Mouse (Mus musculus) liver, adult 2 months (tissue): ENCODE data around the gene Rab28. TPM values are rescaled to one million over a fixed set of nuclear protein-coding genes. Genes with fewer than 3 reads are reported as not detected.

ENCODE experiments used
- DNase-seq: peaks from one replicate; pipeline ENCODE4 v3.0.0-alpha.2; 2011; ENCODE audit warnings: low read depth, low spot score; ENCODE audit errors: extremely low read depth
- H3K27ac ChIP-seq: fragments of 200-500 bp; replicated peaks from 2 replicates; pipeline ENCODE4 v1.5.1; 2012; ENCODE audit warnings: low read depth, mild to moderate bottlenecking, control low read depth, inconsistent platforms, low read length; ENCODE audit not compliant: insufficient read depth
- H3K27me3 ChIP-seq: fragments of 200-500 bp; 2 replicates; pipeline ENCODE4 v1.6.1; 2012; ENCODE audit warnings: mild to moderate bottlenecking, moderate library complexity, low read length, inconsistent platforms; ENCODE audit not compliant: control insufficient read depth, insufficient read depth
- H3K36me3 ChIP-seq: fragments of 200-500 bp; 2 replicates; pipeline ENCODE4 v1.6.1; 2012; ENCODE audit warnings: low read length, inconsistent platforms; ENCODE audit not compliant: control insufficient read depth, insufficient read depth
- H3K4me1 ChIP-seq: fragments of 200-500 bp; 2 replicates; pipeline ENCODE4 v1.6.1; 2011; ENCODE audit warnings: low read length; ENCODE audit not compliant: control insufficient read depth, insufficient read depth
- H3K4me3 ChIP-seq: fragments of 200-500 bp; 2 replicates; pipeline ENCODE4 v1.5.1; 2011; ENCODE audit warnings: low read depth, mild to moderate bottlenecking, control low read depth, low read length, moderate library complexity; ENCODE audit not compliant: insufficient read depth
- H3K79me2 ChIP-seq: fragments of 200-500 bp; 2 replicates; pipeline ENCODE4 v1.6.1; 2012; ENCODE audit warnings: inconsistent platforms, mild to moderate bottlenecking, low read length, moderate library complexity; ENCODE audit not compliant: control insufficient read depth, insufficient read depth
- H3K9ac ChIP-seq: fragments of 200-500 bp; 2 replicates; pipeline ENCODE4 v1.6.1; 2012; ENCODE audit warnings: low read depth, mild to moderate bottlenecking, control low read depth, inconsistent platforms, low read length
- CTCF ChIP-seq: fragments of 200-500 bp; IDR thresholded peaks from 2 replicates; pipeline ENCODE4 v1.5.1; 2011; ENCODE audit warnings: low read depth, low read length, control low read depth
- POLR2A ChIP-seq: fragments of 200-500 bp; IDR thresholded peaks from 2 replicates; pipeline ENCODE4 v1.6.1; 2011; ENCODE audit warnings: low read length, control low read depth; ENCODE audit not compliant: insufficient read depth; ENCODE audit errors: extremely low read depth
- WGBS: fragments of 180-500 bp; shearing (Covaris S2); methylation state at CpG from one replicate; pipeline ENCODE4 v1.1.7; 2018; 5-methylcytosine and 5-hydroxymethylcytosine counted together
- polyA plus RNA-seq: library from polyadenylated mRNA; depleted of rRNA; stranded (reverse); fragments of >200 nt; gene quantifications from 2 replicates; pipeline ENCODE4 v1.2.3, GENCODE M21; 2012
- total RNA-seq: library from RNA; depleted of rRNA; stranded (reverse); fragments of >200 nt; gene quantifications from 2 replicates; pipeline ENCODE4 v1.2.3, GENCODE M21; 2014

Gene Rab28
- total and polyA plus RNA-seq, 2 experiments = 10.3 to 19.7 TPM

GRCm38 (mm10) chr5:41683976-41684375, 24.0 kb downstream of the Rab28 start:
- Histone ChIP-seq H3K27ac (no peak overlapping the region), H3K4me3 (no peak overlapping the region), H3K9ac (no peak overlapping the region), H3K27me3 (no peaks in the 10 kb centered on the region), H3K79me2 (no peaks in the 10 kb centered on the region), H3K36me3 (peaks cover 6% of the 10 kb centered on the region; the same call in 1 of the 2 replicates), H3K4me1 (no peaks in the 10 kb centered on the region)
- TF ChIP-seq CTCF = no peak
- no peak for TF ChIP-seq POLR2A
- no peak for DNase-seq
- 94% methylated on average over 2 of the region's 2 CpGs for WGBS

DNA sequence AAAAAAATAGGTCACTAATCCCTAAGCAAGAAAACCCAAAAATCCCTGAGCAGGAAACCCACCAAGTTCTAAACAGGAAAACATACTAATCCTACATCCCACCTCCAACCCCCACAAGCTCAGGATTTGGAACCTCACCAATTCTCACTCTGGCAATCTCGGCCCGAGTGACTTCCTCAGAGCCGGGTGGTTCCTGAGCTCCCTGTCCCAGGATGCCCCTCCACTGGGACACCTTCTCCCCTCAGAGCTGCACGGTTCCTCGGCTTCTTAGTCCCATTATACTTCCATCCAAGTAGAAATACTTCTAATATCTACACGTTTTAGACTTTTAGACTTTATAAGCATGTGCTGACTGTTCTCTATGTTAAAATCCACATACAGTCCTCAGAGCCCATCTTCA, 41.9 kb downstream of the Rab28 start:
- Histone ChIP-seq H3K79me2 (no peaks in the 10 kb centered on the region), H3K27ac (no peak overlapping the region), H3K4me3 (no peak overlapping the region), H3K4me1 (no peaks in the 10 kb centered on the region), H3K36me3 (no peaks in the 10 kb centered on the region), H3K27me3 (no peaks in the 10 kb centered on the region), H3K9ac (no peak overlapping the region)
- WGBS = 68% methylated on average over 6 of the region's 6 CpGs
- TF ChIP-seq POLR2A = no peak
- no peak for TF ChIP-seq CTCF
- DNase-seq = no peak

DNA sequence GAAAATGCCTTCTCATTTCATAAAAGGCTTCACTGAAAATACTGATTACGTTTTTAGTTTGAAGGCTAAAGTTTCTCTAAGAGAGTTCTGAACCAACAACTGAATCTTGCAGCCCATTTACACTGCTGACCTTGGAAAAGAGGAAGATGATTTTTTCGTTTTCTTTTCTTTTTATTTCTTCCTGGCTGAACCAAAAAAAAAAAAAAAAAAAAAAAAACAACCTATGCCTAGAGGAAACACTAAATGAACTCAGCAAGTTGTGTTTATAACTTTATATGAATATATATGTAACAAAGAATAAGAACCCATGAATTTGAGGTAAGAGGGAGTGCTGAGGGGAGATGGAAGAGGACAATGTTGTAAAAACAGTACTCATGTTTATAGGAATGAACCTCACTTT, 71.2 kb downstream of the Rab28 start:
- H3K27ac ChIP-seq = no peak overlapping the region
- no peaks in the 10 kb centered on the region for H3K27me3 ChIP-seq
- WGBS = 83% methylated on average over 2 of the region's 2 CpGs
- H3K36me3 ChIP-seq = peaks cover 5% of the 10 kb centered on the region
- H3K4me3 ChIP-seq = no peak overlapping the region
- no peaks in the 10 kb centered on the region for H3K79me2 ChIP-seq
- no peak for TF ChIP-seq CTCF
- no peak for DNase-seq
- no peaks in the 10 kb centered on the region for H3K4me1 ChIP-seq
- H3K9ac ChIP-seq = no peak overlapping the region

DNA sequence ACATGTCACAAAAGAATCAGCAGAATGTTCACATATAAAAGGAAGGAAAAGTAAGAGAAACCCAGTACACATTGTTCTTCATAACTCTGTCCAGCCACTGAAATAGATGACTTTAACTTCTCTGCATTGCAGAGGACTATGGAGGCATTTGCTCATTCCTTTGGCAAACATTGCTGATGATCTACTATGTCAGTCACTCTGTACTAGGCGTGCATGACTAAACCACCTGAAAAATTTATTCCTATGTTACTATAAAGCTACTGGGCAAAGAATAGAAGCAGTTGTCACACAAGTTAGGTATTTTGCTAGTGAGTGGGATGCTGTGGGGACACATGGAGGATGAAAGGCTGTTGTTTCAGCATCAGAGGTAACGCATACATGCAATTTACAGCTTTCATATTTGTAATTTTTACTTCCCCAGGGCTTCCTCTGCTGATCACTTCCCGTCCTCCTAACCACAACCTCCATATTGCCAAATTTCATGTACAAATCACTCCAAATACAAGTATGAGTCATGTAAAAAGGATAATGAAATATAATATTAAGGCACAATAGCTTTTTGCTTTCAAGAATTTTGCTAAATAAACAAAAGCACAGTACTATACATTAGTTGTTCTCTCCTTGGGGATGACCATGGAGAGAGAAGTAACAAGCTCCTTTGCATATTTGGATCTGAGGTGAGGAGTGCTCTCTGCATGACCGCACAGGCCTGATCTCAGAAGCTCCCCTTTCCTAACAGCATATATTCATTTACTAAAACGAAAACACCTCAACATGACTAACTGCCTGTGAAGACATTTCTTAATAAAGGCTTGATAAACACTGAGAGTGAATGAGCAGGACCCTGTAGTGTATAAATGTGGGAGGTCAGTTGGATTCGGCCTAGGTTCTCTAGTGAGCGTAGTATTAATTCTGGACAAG, 80.5 kb downstream of the Rab28 start:
- DNase-seq = no peak
- WGBS = 93% methylated on average over 7 of the region's 7 CpGs

DNA sequence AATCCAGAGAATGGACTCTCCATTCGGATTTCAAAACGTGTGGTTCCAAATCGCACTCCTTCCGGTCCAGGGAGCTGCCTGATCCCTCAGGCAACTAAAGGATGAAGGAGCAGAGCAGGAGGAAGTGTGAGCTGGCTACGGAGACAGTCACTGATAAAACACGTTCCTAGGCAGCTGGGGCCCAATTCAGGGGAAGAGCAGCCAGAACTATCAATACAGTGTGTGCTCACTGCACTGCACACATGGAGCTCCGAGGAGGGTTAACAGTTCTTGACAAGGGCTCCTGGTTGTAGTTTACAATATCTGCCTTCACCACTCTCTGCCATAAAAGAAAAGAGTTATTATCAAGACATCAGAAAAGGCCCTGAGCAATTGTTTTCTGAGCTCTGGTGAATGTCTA, 82.4 kb downstream of the Rab28 start:
- Histone ChIP-seq H3K9ac (no peak overlapping the region), H3K4me1 (no peaks in the 10 kb centered on the region), H3K79me2 (no peaks in the 10 kb centered on the region), H3K36me3 (no peaks in the 10 kb centered on the region), H3K4me3 (no peak overlapping the region), H3K27me3 (no peaks in the 10 kb centered on the region), H3K27ac (no peak overlapping the region)
- DNase-seq = no peak
- WGBS = 73% methylated on average over 7 of the region's 7 CpGs
- no peak for TF ChIP-seq POLR2A
- no peak for TF ChIP-seq CTCF

More for the DNA sequence above, 80.5 kb downstream of the Rab28 start:
- Histone ChIP-seq H3K4me3 (no peak overlapping the region), H3K9ac (no peak overlapping the region), H3K36me3 (no peaks in the 10 kb centered on the region), H3K27me3 (no peaks in the 10 kb centered on the region), H3K27ac (no peak overlapping the region), H3K4me1 (no peaks in the 10 kb centered on the region), H3K79me2 (no peaks in the 10 kb centered on the region)
- TF ChIP-seq CTCF (no peak), POLR2A (no peak)

DNA sequence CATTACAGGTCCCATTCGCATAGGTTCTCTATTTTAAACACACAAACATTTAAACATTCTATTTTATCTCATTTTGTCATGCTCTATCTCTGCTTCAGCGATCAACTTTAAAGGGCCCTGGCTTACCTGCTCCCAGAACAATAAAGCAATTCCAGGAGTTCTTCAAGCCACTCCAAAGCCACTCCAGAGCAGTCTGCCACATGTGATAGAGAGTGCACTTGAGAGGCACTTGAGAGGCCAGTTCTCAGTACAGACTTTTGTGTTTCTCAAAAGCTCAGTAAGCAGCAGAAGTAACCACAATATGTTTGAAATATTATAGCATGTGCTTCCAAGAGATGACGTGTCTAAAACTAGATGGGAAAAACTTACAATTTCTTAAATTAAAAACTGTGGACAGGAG, 86.2 kb downstream of the Rab28 start:
- Histone ChIP-seq H3K27me3 (no peaks in the 10 kb centered on the region), H3K4me3 (no peak overlapping the region), H3K9ac (no peak overlapping the region), H3K36me3 (no peaks in the 10 kb centered on the region), H3K4me1 (no peaks in the 10 kb centered on the region), H3K27ac (no peak overlapping the region), H3K79me2 (no peaks in the 10 kb centered on the region)
- no peak for TF ChIP-seq CTCF
- TF ChIP-seq POLR2A = no peak
- no peak for DNase-seq
- 56% methylated on average over 3 of the region's 3 CpGs for WGBS
